Mouse (Mus musculus) limb, embryonic 15.5 days (tissue): ENCODE data around the gene Ly6c1. TPM values are rescaled to one million over a fixed set of nuclear protein-coding genes. Genes with fewer than 3 reads are reported as not detected.
"Not testable (repeated sequence)": the region's sequence is repeated elsewhere in the genome, so short reads cannot be mapped to it uniquely, and the experiment has no call there.

ENCODE experiments used
- ATAC-seq: fragments of 200-750 bp; cut with Nextera tagmentation; 2 replicates; pipeline ENCODE4 v1.8.0; 2017; ENCODE audit warnings: low read depth, moderate TSS enrichment; ENCODE audit not compliant: insufficient number of reproducible peaks, low FRiP score, low TSS enrichment
- H3K27ac ChIP-seq: fragments of 300-500 bp; sonication (generic); 2 replicates; pipeline ENCODE4 v1.5.1; 2015; ENCODE audit warnings: moderate library complexity, mild to moderate bottlenecking, inconsistent platforms
- H3K27me3 ChIP-seq: fragments of 300-500 bp; sonication (generic); 2 replicates; pipeline ENCODE4 v1.6.1; 2015; ENCODE audit warnings: inconsistent platforms
- H3K36me3 ChIP-seq: fragments of 300-500 bp; sonication (generic); 2 replicates; pipeline ENCODE4 v1.6.1; 2015; ENCODE audit warnings: inconsistent platforms
- H3K4me1 ChIP-seq: fragments of 300-500 bp; sonication (generic); 2 replicates; pipeline ENCODE4 v1.6.1; 2015; ENCODE audit warnings: inconsistent platforms
- H3K4me2 ChIP-seq: fragments of 300-500 bp; sonication (generic); 2 replicates; pipeline ENCODE4 v1.6.1; 2015; ENCODE audit warnings: mild to moderate bottlenecking, inconsistent platforms
- H3K4me3 ChIP-seq: fragments of 300-500 bp; sonication (generic); 2 replicates; pipeline ENCODE4 v1.5.1; 2015; ENCODE audit warnings: mild to moderate bottlenecking, inconsistent platforms
- H3K9ac ChIP-seq: fragments of 300-500 bp; sonication (generic); 2 replicates; pipeline ENCODE4 v1.6.1; 2015; ENCODE audit warnings: inconsistent platforms
- H3K9me3 ChIP-seq: fragments of 300-500 bp; sonication (generic); 2 replicates; pipeline ENCODE4 v1.6.1; 2016; ENCODE audit warnings: inconsistent platforms
- WGBS: fragments of 180-500 bp; shearing (Covaris S2); methylation state at CpG from one replicate; pipeline ENCODE4 v1.1.7; 2015; 5-methylcytosine and 5-hydroxymethylcytosine counted together
- polyA plus RNA-seq: library from polyadenylated mRNA; unstranded; fragments of >200 nt; fragmentation: Nextera tagmentation; extraction: Ambion mirVana; gene quantifications from 2 replicates; pipeline ENCODE4 v1.2.1, GENCODE M21; 2015

The Ly6c1 gene
- 14.1 and 20.1 TPM in 2 replicates for polyA plus RNA-seq

DNA sequence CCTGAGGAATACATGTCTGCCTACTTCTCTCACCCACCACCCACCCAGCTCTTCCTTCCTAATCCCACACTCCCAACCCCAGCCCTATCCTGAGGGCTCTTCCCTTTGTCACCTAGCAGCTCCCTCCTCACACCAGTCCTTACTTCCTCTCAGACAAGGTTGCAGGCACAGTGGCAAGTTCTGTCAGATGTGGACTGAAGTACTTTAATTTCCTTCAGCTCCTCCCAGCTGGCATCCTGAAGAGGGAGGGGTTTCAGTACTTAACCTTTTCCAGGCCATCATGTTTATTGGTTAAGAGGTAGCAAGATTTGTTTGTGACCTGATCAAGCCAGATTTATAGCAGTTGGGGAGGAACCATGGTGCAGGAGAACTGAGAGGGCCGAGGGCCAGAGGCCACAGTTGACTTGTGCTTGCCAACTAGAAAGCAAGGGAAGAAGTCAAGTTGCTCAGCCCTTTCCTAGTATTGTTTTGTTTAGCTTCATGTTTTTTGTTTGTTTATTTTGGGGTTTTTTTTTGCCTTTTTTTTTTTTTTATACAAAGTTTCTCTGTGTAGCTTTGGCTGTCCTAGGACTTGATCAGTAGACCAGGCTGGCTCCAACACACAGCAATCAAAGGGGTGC, at the start of gene Ly6c1:
Ly6c1 (minus strand) TSS at position 189 of the 620 bp plus-strand sequence.
- not testable (repeated sequence) for H3K4me2 ChIP-seq, H3K27ac ChIP-seq, H3K36me3 ChIP-seq, H3K4me1 ChIP-seq, H3K27me3 ChIP-seq, H3K9ac ChIP-seq, H3K4me3 ChIP-seq, ATAC-seq, H3K9me3 ChIP-seq
- 38% methylated on average over 1 of the region's 1 CpGs for WGBS

DNA sequence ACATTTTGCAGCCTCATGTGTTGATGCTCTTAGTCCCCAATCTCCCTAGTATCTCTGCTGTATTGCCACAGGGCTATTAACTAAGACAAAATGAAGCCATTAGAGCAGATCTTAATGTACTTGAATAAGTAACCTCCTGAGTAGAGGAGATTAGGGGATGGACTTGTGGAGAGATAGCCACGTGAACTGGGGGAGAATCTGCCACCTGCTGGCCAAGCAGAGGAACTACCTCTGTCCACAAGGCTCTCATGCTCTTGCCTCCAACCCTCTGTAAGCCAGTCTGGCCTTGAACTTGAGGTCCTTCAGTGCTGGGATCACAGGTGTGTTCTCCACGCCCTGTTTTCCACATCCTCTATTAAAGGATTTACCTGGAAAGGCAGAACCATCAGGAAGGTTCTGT, 39.4 kb upstream of the Ly6c1 start:
- H3K4me1 ChIP-seq, H3K9me3 ChIP-seq, H3K9ac ChIP-seq, H3K27me3 ChIP-seq, H3K36me3 ChIP-seq, H3K27ac ChIP-seq, ATAC-seq, H3K4me3 ChIP-seq, H3K4me2 ChIP-seq: not testable (repeated sequence)
- WGBS, result 18% methylated on average over 2 of the region's 2 CpGs

DNA sequence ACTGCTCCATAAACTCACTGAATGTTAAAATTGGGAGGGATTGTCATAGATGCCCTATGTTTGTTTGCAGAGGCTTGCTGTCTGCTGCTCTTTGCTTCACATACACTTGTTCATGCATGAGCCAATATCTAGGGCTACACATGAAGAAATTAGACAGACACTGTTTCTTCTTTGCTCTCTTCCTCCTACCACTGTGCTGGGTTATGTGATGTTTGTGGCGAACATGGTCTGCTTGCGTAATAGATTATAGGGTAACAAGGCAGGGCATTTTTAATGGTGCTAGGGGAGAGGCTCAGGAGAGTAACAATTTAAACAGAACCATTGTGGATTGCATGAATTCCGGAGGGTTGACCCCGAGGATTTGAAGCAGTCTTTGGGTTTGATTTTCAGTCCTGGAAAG, 21.3 kb upstream of the Ly6c1 start:
- Histone ChIP-seq H3K27me3 (no peaks in the 10 kb centered on the region), H3K9ac (no peak overlapping the region), H3K4me1 (no peaks in the 10 kb centered on the region), H3K4me3 (no peak overlapping the region), H3K4me2 (no peak overlapping the region), H3K36me3 (no peaks in the 10 kb centered on the region), H3K9me3 (no peaks in the 10 kb centered on the region), H3K27ac (no peak overlapping the region)
- WGBS, result 76% methylated on average over 4 of the region's 4 CpGs
- no peak for ATAC-seq

DNA sequence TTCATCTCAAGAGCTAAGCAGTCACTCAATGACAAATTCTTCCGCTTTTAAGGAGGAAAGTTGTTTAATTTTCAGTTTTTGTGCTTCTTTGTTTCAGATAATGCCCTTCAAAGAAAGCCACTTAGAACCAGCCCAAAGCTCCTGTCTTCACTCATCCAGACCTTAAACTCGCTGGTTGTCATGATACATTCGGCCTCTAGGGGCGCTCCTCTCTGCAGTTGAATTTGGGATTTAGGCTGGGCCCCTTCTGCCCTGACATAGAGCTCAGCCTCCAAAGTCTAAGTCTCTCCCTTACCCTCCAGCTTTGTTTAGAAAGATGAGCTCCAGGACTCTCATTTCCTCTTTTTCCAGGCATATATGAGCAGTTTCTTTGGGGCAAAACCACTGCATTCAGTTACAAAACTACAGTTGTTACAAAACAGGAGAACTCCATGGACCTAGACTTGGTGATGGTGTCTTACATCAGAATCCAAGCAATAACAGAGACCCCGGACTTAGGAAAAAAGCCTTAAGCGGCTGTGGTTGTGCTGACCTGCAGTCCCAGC, 13.5 kb upstream of the Ly6c1 start:
- H3K4me3 ChIP-seq, H3K27ac ChIP-seq, H3K27me3 ChIP-seq, ATAC-seq, H3K9ac ChIP-seq, H3K4me2 ChIP-seq, H3K4me1 ChIP-seq, H3K9me3 ChIP-seq, H3K36me3 ChIP-seq: not testable (repeated sequence)
- WGBS, result 34% methylated on average over 6 of the region's 6 CpGs

DNA sequence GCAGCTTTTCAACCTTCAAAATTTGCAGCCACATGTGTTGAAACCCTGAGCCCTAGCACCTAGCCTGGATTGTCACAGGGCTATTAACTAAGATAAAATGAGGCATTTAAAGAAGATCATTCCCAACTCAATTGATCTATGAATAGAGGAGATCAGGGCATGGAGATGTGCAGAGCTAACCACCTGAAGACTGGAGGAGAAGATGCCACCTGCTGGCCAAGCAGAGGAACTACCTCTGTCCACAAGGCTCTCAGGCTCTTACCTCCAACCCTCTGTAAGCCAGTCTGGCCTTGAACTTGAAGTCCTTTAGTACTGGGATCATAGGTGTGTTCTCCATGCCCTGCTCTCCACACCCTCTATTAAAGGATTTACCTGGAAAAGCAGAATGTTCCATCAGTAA, 11.9 kb upstream of the Ly6c1 start:
- H3K9ac ChIP-seq, result no peak overlapping the region
- H3K36me3 ChIP-seq, result no peaks in the 10 kb centered on the region
- H3K4me1 ChIP-seq, result no peaks in the 10 kb centered on the region
- H3K4me2 ChIP-seq, result no peak overlapping the region
- no peaks in the 10 kb centered on the region for H3K27me3 ChIP-seq
- H3K9me3 ChIP-seq, result no peaks in the 10 kb centered on the region
- H3K27ac ChIP-seq, result no peak overlapping the region
- ATAC-seq, result no peak
- no peak overlapping the region for H3K4me3 ChIP-seq

DNA sequence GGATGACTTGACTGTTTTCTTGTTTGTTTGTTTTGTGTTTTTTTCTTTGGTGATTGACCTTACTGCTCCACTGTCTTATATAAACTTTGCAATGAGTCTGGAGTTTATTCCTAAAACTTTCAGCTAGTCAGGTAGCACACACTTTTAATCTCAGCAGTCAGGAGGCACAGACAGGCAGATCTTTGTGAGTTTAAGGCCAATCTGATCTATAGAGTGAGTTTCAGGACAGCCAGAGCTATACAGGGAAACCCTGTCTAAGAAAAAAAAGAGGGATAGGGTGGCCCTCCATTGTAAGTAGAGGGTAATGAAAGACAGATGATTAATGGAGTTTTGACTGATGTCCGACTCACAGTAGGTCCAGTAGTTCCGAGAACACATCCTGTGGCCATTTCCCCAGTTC, 7.4 kb upstream of the Ly6c1 start:
- Histone ChIP-seq H3K27me3 (no peaks in the 10 kb centered on the region), H3K4me1 (no peaks in the 10 kb centered on the region), H3K9me3 (no peaks in the 10 kb centered on the region), H3K36me3 (no peaks in the 10 kb centered on the region), H3K4me3 (no peak overlapping the region), H3K4me2 (no peak overlapping the region), H3K27ac (no peak overlapping the region), H3K9ac (no peak overlapping the region)
- ATAC-seq, result no peak
- WGBS, result 75% methylated on average over 2 of the region's 2 CpGs

DNA sequence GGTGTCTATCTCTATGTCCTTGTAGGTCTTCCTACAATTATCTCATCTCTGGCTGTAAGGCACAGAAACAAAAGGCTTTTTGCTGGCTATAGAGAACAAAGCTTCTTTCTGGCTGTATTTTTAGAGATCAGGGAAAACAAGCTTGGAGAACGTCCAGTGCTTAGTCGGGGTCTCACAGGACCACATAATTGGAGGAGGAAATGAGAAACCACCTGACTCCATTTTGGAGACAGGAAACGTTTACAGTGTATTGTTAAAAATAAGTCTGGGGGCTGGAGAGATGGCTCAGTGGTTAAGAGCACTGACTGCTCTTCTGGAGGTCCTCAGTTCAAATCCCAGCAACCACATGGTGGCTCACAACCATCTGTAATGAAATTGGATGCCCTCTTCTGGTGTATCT, 6.8 kb upstream of the Ly6c1 start:
- not testable (repeated sequence) for H3K4me3 ChIP-seq, H3K27ac ChIP-seq, H3K9ac ChIP-seq, H3K4me2 ChIP-seq, ATAC-seq, H3K36me3 ChIP-seq, H3K27me3 ChIP-seq, H3K4me1 ChIP-seq, H3K9me3 ChIP-seq
- WGBS, result 36% methylated on average over 3 of the region's 3 CpGs

DNA sequence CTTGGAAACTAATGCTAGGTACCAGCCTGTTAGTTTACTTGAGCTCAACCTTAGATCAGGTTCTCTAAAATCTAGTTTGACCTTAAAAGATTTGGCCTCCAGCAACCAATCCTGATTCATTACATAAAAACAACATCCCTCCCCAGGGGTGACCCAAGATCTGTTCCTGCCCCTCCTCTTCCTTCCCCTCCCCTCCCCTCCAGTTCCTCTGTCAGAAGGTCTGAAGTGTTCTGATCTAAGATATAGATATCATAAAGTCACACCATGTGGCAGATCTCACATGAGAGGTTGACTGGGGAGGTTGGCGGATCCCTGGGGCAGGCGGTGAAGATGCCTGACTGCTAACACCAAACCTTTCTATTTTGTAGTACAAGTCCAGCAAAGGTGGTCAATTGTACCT, 3.8 kb upstream of the Ly6c1 start:
- not testable (repeated sequence) for H3K4me1 ChIP-seq, H3K36me3 ChIP-seq, H3K27ac ChIP-seq, H3K4me2 ChIP-seq, H3K9ac ChIP-seq, H3K9me3 ChIP-seq, ATAC-seq, H3K27me3 ChIP-seq, H3K4me3 ChIP-seq
- WGBS, result 95% methylated on average over 2 of the region's 2 CpGs

DNA sequence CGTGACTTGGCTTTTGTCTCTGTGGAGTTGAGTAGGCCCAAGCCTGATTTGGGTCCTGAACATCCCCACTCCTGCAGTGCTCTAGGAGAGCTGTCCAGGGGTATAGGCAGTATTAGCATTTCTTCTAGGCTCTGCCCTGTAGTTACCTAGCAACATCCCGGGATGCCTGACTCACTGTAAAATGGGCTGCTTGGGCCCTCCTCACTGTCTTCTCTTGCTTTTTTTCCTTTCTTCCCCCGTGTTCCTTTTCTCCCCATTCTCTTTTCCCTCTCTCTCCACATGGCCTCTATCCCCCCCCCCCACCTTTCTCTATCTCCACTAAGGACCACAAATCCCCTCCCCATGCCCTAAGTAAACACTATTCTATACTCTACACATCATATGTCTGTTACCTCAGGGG, 2.5 kb upstream of the Ly6c1 start:
- not testable (repeated sequence) for ATAC-seq, H3K4me1 ChIP-seq, H3K27ac ChIP-seq, H3K4me3 ChIP-seq, H3K27me3 ChIP-seq, H3K4me2 ChIP-seq, H3K9ac ChIP-seq, H3K9me3 ChIP-seq, H3K36me3 ChIP-seq
- WGBS, result 64% methylated on average over 3 of the region's 3 CpGs

DNA sequence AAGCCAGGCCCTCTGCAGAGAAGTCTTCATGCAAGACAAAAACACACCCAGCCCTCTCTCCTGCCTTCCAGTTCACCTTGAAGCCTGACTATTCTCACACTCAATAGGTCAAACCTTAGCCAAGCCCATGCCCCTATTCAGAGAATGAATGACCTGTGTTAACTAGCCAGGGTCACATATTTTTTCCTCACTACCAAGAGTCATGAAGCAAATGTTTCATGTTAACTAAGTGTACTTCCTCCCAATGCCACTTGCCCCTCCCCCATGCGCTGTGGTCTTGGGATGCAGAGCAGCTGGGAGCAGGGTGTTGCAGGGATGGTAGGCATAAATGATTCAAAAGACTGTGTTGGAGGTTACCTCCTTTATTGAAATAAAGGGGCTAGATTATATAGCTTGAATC, 2.0 kb upstream of the Ly6c1 start:
- not testable (repeated sequence) for H3K4me1 ChIP-seq, H3K4me3 ChIP-seq, H3K9ac ChIP-seq, H3K4me2 ChIP-seq, ATAC-seq, H3K27ac ChIP-seq, H3K36me3 ChIP-seq, H3K9me3 ChIP-seq, H3K27me3 ChIP-seq
- WGBS, result 68% methylated on average over 1 of the region's 1 CpGs

DNA sequence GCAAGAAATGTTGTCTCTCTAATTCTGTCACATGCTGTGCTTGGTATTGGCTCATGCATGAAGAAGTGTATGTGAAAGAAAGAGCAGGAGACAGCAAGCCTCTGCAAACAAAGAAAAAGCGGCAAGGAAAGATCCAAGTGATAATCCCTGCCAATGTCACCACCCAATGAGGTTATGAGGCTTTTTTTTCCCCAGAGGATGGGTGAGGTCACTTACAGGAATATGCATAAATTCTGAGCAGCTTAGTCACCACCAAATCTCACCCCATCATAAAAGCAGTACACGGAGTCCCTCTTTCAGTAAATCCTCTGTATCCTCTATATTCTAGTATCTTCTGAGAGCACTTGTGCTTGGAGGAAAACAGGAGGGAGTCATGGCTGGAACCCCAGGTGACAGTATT, 1.2 kb upstream of the Ly6c1 start:
- not testable (repeated sequence) for H3K36me3 ChIP-seq, H3K27me3 ChIP-seq, ATAC-seq, H3K4me2 ChIP-seq, H3K4me1 ChIP-seq, H3K9ac ChIP-seq, H3K9me3 ChIP-seq, H3K27ac ChIP-seq, H3K4me3 ChIP-seq
- 60% methylated on average over 2 of the region's 2 CpGs for WGBS

DNA sequence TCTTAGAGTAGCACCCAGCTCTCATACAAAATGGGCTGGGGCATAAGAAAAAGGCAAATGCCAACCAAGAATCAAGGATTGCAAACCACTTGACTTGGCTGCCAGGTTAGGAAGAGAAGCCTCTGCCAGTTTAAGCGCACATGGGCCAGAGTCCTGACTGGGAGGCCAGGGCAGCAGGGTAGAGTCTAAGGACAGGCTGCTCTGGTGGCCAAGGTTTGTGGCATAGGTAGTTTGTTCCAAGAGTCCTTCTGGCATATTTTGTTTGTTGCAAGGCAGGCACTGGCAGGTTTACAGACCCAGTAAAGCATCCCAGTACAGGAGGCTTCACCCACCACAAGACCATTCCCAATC, 685 bp downstream of the Ly6c1 start:
- not testable (repeated sequence) for H3K9ac ChIP-seq, H3K27me3 ChIP-seq, ATAC-seq, H3K9me3 ChIP-seq, H3K36me3 ChIP-seq, H3K27ac ChIP-seq, H3K4me2 ChIP-seq, H3K4me1 ChIP-seq, H3K4me3 ChIP-seq
- 94% methylated on average over 1 of the region's 1 CpGs for WGBS

DNA sequence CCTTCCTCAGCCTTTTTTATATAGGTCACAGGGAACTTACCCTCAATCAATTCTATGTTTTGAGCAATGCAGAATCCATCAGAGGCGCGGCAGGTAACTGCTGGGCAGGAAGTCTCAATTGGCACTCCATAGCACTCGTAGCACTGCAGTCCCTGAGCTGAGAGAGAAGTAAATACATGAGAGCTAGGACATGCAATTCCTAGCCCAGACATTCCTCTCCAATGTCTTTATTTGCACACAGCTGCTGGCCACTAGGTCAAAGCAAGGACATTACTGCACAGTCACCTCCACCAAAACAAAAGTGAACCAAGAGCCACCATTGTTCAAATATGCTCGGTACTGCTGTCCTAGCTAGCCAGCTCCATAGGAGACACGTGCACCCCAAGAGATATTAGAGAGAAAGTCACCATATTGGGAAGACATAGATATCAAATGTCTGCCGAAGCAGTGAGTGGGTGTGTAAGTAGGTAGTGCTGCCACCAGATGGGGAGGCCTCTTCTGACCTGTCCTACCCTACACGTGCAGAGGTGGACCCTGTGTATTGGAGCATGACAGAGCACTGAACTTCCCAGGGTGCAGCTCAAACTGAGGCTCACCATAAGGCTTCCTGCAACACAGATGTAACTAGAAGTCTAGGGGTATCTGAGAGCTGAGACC, 1.2 kb downstream of the Ly6c1 start:
- not testable (repeated sequence) for H3K27ac ChIP-seq, H3K4me2 ChIP-seq, H3K36me3 ChIP-seq, ATAC-seq, H3K9ac ChIP-seq, H3K4me3 ChIP-seq, H3K9me3 ChIP-seq, H3K27me3 ChIP-seq, H3K4me1 ChIP-seq
- 78% methylated on average over 5 of the region's 7 CpGs for WGBS
